Mouse (Mus musculus) gastrocnemius, adult 8-10 months (tissue): ENCODE measurements around the gene Zbtb24. TPM values are rescaled to one million over a fixed set of nuclear protein-coding genes. Genes with fewer than 3 reads are reported as not detected.
A peak's percentile ranks its signal among the peaks of the same experiment; 100 is the strongest.

Experiments used
- DNase-seq, 2 experiments: peaks; one replicate each; pipeline ENCODE4 v3.0.0; 2022; ENCODE audit warnings: low spot score in 2 of 2
- total RNA-seq, 4 experiments: library from RNA; stranded (reverse); gene quantifications; 2 replicates each; pipeline ENCODE4 v1.2.4; 2022

The Zbtb24 gene
- total RNA-seq, 4 experiments from 2014 or later, result 4.0 to 6.4 (median 4.7) TPM

DNA sequence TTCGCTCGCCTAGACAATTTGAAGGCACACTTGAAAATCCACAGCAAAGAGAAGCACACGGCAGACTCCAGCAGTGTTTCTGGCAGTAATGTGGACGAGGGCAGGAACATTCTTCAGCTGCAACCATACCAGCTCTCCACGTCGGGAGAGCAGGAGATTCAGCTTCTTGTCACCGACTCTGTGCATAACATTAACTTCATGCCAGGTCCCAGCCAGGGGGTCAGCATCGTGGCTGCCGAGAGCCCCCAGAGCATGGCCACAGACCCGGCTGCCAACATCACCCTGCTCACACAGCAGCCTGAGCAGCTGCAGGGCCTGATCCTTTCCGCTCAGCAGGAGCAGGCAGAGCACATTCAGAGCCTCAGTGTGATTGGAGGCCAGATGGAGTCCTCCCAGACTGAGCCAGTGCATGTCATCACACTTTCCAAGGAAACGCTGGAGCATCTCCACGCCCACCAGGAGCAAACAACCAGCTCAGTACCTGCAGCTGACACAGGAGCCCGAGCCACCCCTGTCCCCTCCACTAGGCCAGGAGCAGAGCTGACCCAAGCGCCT, 14.3 kb downstream of the Zbtb24 start:
- no peak for DNase-seq

DNA sequence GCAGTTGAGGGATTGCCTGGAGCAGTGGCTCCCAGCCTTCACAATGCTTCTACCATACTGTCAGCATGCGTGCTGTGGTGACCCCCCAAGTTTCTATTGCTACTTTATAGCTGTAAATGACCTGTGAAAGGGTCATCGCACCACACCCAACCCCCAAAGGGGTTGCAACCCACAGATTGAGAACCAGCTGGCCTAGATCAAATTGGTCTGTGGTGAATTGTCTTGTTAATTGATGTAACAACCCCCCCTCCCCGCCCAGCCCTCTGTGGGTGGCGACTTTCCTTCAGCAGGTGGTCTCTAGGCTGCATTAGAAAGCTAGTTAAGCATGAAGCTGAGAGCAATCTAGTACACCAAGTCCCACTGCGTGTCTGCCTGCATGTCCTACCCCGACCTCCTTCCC, 17.1 kb downstream of the Zbtb24 start:
- no peak for DNase-seq

DNA sequence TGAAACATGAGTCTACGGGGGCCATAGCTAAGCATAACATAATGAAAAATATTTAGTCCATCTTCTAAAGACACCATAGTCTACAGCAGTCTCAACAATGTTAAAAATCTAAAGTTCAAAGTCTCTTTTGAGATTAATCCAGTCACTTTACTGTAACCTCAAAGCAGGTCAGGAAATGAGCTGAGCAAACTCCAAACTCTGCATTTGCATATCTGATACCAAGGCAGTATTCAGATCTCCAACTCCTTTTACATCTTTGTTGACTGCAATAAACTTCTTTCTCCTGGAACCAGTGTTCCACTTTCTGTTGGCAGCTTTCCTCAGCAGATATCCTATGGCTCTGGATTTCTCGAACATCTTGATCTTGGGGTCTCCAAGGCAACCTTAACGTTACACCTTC, 20.5 kb downstream of the Zbtb24 start:
- DNase-seq, result no peak

DNA sequence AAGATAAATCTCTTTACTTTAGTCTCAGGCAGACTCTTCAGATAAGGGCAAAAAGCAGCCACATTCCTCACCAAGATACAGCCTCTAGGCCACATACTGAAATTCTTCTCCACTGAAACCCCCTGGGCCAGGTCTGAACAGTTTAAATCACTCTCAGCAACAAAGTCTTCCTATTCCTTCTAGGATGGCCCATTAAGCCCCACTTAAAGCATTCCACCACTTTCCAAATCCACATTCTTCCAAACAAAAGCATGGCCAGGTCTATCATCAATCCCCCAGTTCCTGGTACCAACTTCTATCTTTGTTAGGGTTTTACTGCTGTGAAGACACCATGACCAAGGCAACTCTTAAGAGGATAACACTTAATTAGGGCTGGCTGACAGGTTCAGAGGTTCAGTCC, 22.4 kb downstream of the Zbtb24 start:
- no peak for DNase-seq

DNA sequence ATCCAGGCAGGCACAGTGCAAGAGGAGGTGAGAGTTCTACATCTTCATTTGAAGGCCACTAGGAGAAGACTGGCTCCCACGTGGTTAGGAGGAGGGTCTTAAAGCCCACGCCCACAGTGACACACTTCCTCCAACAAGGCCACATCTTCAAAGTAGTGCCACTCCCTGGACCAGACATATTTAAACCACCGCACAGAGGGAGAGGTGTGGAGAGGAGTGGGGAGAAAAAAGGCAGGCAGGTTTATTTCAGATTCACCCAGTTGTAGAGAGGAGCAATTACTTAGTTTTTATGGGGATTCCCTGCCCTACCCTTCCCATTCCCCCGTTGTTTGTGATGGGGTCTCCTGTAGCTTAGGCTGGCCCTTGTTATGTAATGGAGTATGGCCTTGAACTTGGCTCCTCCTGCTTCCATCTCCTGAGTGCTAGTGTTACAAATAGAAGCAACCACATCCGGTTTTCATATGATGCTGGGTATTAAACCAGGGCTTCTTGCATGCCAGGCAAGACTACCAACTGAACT, 22.8 kb downstream of the Zbtb24 start:
- no peak for DNase-seq

DNA sequence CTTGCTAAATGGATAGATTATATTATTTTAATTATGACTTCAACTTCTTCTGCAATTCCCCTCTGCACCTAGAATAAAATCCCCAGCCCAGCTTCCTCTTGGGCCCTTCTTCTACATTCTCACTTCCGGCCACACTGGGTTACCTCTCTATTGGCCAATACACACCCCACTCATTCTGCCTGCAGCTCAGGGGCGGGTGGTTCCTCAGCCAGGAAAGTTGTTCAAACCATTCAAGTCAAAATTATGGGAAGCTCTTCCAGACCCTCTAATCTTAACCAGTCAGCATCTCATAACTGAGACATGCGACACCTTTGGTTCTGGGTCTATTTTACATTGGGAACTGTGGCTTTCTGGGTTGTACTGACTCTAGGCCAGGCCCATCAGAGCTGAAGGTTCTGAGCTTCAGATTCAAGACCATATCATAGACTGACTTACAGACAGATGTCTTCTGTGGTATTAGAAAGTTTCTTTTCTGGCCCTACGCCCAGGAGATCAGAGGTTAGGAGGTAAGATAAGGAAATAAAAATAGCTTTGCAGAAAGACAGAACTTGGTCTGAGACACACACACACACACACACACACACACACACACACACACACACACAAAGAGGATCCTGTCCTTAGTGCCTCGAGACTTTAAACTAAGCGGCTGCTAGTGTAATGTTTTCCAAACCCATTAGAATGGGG, 23.7 kb downstream of the Zbtb24 start:
- DNase-seq, result no peak

DNA sequence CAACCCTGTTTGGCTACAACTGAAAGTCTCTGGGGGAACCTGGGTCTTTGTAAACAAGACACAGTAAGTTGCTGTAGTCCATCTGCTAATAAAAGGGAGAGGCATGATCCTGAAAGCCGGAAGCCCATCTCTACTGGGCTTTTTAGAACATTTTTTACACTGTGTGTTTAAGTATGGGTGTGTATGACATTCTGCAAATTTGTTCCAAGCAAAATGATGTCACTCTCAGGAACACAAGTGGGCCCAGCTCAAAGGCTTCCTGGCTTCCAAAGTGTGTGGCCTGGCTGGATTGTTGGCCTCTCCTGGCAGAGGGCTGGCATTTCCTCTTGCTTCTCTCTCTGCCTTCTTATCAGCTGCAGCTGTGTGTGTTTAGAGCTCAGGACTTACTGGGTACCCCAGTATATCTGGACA, 24.8 kb downstream of the Zbtb24 start:
- DNase-seq, result no peak

DNA sequence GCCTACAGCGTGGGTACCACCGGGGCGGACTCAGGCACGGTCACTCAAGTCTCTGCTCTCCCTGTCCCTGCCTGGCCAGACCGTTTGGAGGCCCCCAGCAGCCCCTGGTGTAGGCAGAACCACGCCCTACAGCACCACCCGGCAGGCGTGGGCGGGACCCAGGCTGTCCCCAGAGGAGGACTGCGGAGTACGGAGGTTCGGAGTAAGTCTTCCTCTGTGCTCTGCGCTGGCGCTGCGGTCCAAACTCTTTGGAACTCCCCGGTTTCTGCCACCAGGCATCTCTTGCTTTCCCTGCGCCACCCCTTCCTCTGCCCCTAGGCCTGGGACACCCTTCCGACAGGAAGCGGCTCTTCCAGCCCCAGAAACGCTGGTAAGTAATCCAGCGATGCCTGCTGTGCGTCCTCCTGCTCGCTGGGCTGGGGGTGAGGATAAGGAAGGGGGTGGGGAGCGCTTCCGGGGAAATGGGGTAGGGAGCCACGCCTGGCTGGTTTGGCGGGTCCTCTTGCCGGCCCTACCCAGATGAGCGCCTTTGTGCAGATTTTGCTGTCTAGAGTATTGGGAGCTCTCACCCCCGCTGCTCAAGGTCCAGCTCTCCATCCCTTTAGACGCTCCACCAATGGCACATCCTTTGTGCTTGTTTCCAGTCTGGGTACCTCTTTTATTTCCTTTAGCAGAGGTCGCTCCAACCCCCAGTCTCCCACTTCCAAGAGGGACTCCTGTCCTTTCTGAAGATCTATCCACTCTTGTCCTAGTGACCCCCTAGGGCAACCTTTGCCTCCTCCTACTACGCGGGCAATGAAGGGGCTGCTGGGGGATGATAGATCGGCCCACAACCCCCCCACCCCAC, 26.2 kb downstream of the Zbtb24 start, which contains the start of gene Mical1:
TSS of gene Mical1 (plus strand) at position 144 of the 847 bp plus-strand sequence.
- DNase-seq, result peak; percentile 50 to 55

DNA sequence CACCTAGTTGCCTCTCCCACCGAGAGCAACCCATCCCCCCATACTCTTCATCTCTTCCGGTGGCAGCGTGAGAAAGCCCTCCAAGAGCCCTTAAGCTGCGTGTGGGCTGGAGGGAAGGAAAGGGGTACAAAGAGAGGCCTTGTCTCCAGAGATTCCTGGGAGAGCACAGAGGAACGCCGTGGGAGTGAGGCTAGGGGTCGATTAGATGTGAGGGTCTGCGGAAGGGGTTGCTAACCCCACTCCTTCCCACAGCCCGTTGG, 26.8 kb downstream of the Zbtb24 start:
- DNase-seq, result no peak

DNA sequence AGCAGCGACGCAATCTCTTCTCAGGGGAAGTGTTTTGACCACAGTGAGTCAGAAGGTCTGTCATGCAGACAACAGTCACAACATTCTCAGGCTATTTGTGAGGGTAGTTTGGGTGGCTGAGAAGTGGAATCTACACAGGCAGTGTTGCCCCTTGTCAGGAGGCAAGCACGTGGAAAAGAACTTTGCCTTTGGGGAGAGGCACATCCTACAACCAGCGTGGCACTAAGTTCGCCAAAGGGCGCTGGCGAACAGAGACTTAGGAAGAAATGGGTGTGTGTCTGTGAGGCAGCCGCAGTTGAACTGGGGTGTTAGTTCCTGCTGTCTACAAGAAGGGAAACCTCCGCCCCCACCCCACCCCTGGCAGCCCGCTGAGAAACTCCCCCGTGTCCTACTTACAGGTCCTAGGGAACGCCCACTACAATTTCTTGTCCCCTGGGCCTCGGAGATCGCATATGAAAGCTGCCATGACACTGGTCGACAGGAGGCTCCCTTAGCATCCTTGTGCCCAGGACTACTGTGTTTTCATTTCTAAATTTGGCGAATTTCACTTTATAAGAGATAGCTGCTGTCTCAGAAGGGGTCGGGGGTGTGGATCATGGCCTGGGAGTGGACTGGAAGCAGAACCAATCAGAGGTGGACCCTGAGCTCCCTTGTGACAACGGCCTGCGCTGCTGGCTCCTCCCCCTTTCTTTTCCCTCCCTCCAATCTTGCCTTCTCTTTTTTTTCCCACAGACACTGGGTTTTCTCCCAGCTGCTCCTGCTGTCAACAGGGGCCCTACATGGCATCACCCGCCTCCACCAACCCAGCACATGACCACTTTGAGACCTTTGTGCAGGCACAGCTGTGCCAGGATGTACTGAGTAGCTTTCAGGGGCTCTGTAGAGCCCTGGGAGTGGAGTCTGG, 27.3 kb downstream of the Zbtb24 start:
- peak; percentile 65 to 73 for DNase-seq

DNA sequence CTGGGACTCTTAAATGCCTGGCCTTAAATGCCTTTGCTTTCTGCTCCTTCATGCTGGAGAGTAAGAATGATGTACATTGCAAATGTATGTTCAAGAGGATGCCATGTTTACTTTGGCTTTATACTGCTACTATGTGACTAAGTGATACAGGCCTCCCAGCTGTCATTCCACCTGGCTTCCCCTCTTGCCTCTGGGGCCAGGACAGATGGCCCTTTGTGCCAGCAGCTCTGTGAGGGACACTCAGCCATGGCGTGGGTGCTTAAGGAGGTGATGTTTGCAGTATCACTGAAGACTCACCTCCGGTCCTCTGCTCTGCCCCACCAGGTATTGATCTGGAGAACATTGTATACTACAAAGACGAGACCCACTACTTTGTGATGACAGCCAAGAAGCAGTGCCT, 29.8 kb downstream of the Zbtb24 start:
- no peak for DNase-seq

DNA sequence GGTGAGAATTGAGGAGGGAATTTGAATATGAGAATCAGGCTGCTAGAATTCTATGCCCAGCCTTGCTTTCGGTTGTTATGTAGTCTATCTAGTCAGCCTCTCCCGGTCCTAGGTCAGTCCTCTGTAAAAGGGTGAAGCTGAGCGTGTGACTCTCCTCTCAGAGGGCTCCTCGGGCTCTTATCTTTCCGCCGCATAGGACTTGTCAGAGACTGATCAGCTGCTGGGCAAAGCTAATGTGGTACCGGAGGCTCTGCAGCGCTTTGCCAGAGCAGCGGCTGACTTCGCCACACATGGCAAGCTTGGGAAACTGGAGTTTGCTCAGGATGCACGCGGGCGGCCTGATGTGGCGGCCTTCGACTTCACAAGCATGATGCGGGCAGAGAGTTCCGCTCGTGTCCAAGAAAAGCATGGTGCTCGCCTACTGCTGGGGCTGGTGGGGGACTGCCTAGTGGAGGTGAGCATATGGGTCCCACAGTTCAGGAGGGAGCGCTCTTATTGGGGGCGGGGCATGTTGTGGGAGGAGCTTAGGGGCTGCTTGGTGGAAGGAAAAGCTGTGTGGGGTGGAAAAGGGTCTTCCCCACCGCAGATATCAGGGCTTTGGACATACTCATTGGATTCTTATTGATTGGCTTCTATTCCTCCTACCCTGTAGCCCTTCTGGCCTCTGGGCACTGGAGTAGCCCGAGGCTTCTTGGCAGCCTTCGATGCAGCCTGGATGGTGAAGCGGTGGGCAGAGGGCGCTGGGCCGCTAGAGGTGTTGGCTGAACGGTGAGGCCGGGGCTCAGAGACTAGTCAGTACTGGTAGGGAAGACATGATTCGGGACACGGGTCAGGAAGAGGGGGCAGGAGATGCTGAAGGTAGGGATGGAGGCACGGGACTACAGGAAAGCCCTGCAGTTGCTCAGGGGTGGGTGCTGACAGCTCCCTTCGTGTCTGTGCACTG, 31.0 kb downstream of the Zbtb24 start:
- no peak for DNase-seq

DNA sequence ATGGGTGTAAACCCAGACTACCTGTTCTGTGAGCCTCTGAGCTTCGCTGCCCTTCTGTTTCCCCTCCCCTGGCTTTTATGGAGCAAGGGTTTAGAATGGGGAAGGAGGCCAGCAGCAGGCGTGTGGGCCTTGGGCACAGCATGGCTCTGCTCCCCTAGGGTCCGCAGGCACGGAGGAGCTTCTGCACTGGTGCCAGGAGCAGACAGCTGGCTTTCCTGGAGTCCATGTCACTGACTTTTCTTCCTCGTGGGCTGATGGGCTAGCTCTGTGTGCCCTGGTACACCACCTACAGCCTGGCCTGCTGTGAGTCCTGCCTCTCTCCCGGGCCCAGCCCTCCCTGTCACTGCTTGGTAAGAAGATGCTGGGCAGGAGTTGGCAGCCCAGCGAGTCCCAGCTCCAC, 32.3 kb downstream of the Zbtb24 start:
- no peak for DNase-seq

DNA sequence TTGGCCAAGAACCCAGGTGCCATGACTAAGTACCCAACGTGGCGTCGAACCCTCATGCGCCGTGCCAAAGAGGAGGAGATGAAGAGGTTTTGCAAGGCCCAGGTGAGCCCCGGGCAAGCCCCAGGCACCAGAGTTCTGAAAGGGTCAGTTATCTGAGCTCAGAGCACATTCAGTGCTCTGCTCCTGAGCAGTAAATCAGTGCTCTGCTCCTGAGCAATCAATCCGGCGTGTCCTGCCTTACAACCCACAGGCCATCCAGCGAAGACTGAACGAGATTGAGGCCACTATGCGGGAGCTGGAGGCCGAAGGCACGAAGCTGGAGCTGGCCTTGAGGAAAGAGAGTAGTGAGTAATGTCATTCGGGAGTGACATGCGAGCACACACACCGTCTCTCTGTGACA, 35.6 kb downstream of the Zbtb24 start:
- DNase-seq, result no peak

DNA sequence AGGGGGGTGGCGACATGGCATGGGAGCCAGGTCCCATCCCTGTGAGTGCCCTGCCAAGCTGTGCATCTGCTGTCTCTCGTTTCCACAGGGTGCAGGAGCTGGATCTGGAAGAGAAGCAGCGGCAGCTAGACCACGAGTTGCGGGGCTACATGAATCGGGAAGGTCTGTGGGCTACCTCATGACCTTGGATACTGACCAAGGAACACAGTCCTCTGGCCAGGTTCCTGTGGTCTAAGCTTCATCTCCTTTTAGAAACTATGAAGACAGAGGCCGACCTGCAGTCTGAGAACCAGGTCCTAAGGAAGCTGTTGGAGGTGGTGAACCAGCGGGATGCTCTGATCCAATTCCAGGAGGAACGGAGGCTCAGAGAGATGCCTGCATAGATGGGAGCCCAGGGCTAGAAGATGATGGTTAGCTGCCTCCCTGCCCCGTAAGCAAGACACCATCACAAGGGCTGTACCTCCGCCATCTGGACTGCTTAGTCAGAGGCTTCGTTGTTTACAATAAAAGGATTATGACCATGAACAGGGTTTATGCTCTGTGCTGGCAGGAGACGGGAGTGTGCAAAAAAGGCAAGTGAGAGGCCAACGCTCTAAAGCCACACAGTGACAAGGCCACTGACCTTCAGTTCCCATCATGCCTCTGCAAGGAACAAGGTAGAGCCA, 36.5 kb downstream of the Zbtb24 start:
- DNase-seq, result no peak

DNA sequence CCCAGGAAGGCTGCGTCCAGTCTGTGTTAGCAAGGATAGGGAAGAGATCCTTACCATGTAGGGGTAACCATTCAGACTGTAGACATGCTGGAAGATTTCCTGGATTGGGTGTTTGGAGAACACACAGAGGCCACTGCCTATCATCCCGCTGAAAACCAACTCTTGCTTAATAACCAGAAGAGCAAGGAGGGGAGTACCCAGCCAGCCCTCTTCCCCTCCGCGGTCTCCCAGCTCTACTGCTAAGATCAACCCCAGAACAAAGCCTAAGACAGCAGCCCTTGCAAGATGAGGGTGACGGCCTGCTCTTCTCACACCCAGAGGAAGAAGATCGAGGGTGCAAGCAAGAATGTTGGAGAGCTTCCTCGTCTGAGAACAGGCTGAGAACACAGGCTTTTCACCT, 38.7 kb downstream of the Zbtb24 start:
- DNase-seq, result no peak

DNA sequence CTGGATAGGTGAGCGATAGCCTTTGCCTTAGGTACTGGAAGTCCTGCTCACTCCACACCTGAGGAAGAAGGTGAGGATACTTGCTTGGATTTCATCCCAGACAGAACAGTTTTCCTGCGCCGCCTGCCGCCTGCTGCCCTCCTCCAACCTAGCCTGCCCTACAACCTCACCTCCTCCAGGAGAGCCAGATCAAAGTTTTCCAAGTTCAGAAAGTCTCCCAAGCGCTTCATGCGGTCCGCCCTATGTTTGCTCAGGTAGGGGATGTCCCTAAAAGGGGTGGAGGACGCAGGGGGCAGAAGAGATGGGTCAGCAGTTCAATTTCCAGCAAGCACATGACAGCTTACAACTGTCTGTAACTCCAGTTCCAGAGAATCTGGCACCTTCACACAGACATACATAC, 39.1 kb downstream of the Zbtb24 start:
- DNase-seq, result no peak

DNA sequence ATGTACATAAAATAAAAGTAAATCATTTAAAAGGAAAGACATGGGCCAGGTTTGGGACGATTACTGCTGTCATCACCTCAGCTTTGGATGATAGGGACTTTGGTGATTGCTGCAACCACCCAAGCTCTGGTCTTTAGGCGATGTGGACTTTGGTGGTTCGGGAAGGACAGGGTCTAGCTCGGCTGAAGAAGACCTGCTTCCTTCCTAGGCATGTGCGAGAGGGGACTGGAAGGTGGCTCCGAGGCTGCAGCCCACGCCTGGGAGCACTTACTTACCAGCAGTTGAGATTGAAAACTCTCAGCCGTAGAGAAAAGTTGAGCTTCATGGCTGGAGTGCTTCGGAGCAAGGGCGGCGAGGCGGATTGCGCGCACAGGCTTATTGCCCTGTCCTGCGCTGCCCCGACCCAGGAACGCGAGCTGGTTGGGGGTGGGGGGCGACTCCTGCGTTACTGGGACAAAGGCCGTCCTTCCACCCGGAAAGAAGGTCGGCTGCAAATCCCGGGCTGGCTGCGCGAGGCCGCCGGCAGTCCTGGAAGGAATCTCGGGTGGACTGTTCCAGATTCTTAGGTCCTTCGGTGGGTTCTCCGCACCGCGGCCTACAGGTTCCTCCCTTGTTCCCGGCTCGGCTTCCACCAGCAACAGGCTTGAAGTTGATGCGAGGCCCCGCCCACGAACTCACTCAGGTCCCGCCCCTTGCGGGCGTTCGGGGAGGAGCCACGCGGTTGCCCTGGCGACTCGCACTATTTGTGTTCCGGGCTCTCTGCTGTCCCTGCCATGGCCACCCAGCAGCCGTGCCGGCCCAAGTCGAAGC, 39.7 kb downstream of the Zbtb24 start, which contains the start of the genes Smpd2 and Ppil6:
TSS of gene Smpd2 (minus strand) at position 662 of the 810 bp plus-strand sequence.
TSS of gene Ppil6 (plus strand) at position 732 of the 810 bp plus-strand sequence.
- DNase-seq, result peak; percentile 94

DNA sequence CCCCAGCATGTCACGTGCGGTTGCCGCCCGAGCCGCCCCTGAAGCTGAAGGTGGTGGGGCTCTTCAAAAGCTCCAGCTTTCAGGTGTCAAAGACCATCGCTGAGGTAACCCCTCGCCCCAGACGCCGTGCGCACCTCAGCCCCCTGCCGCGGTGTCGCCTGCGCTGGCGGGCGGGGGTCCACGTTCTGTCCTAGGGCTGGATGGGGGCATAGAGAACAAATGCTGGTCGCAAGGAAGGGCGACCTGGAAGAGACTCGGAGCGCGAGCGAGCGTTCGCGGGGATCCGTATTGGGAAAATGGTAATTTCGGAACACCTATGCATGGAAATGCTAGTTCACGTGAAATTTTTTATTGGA, 40.3 kb downstream of the Zbtb24 start:
- DNase-seq, result no peak
